Mouse (Mus musculus): ENCODE results near the gene Grip2.

- TF ChIP-seq POLR2A (IDR thresholded peaks at IDR 0.05; ENCODE audit: borderline replicate concordance, control insufficient read depth, low read depth, low read length) (no peak), CTCF (IDR thresholded peaks at IDR 0.05; ENCODE audit: control insufficient read depth, insufficient read depth, low read length) (no peak)
Measured at GRCm38 (mm10) chr6:91732138-91732537, 94.9 kb downstream of the Grip2 start.

Measured in bone marrow, adult 2 months (tissue).